Comparison of ENCODE assay signal across 27 mouse cellular contexts in genomic region chr3:96880385-96880784, GRCm38 (mm10). TPM values are rescaled to one million over a fixed set of nuclear protein-coding genes. Genes with fewer than 3 reads are reported as not detected.
"Had no signal": no experiment of that assay in that cellular context is flagged by ENCODE, and none has a peak within 500 bp of the region (broad histone marks: within the 10 kb centered on the region; RNA-seq: fewer than 3 reads in every experiment).

No protein-coding gene starts in this region.

- H3K4me1 ChIP-seq: kidney, embryonic 15.5 days; limb, embryonic 10.5 days; limb, embryonic 13.5 days; liver, embryonic 12.5 days; liver, embryonic 15.5 days; lung, embryonic 15.5 days; neural tube, embryonic 12.5 days; neural tube, embryonic 15.5 days had no signal

- ATAC-seq: liver, embryonic 12.5 days had no signal

- H3K9me3 ChIP-seq: kidney, embryonic 15.5 days; limb, embryonic 10.5 days; limb, embryonic 13.5 days; liver, embryonic 12.5 days; liver, embryonic 15.5 days; lung, embryonic 15.5 days; megakaryocyte, embryonic 14.5 days; neural tube, embryonic 12.5 days; neural tube, embryonic 15.5 days had no signal

- H3K27ac ChIP-seq: kidney, embryonic 15.5 days; limb, embryonic 10.5 days; limb, embryonic 13.5 days; liver, embryonic 12.5 days; liver, embryonic 15.5 days; lung, embryonic 15.5 days; neural tube, embryonic 12.5 days; neural tube, embryonic 15.5 days; stomach, postnatal 0 days had no signal

- H3K4me2 ChIP-seq: kidney, embryonic 15.5 days; limb, embryonic 13.5 days; liver, embryonic 12.5 days; liver, embryonic 15.5 days; lung, embryonic 15.5 days; midbrain, embryonic 11.5 days; neural tube, embryonic 12.5 days; neural tube, embryonic 15.5 days had no signal

- H3K9ac ChIP-seq: kidney, embryonic 15.5 days; limb, embryonic 13.5 days; liver, embryonic 12.5 days; liver, embryonic 15.5 days; lung, embryonic 15.5 days; neural tube, embryonic 12.5 days; neural tube, embryonic 15.5 days had no signal

- H3K27me3 ChIP-seq: kidney, embryonic 15.5 days; limb, embryonic 13.5 days; liver, embryonic 12.5 days; liver, embryonic 15.5 days; lung, embryonic 15.5 days; megakaryocyte, embryonic 14.5 days; neural tube, embryonic 12.5 days; neural tube, embryonic 15.5 days had no signal

- H3K4me3 ChIP-seq: kidney, embryonic 15.5 days; limb, embryonic 10.5 days; limb, embryonic 13.5 days; liver, embryonic 12.5 days; liver, embryonic 15.5 days; lung, embryonic 15.5 days; megakaryocyte, embryonic 14.5 days; neural tube, embryonic 12.5 days; neural tube, embryonic 15.5 days had no signal

- DNase-seq: kidney, adult 8-10 months; kidney, postnatal 10 days; liver; lung, adult 18-20 months; lung, postnatal 10 days; lung, postnatal 36 days; midbrain, embryonic 14.5 days; retina, postnatal 1 day; right cerebral cortex, postnatal 4 days; thymus, adult 2 months; thymus, postnatal 14 days; thymus, postnatal 4 days had no signal

RNA-seq across cellular contexts. Expression of gene Gja8, which starts 45.4 kb away (rescaled TPM):
- total RNA-seq: layer of hippocampus, postnatal 25 days; left cerebral cortex, adult 18-20 months; left cerebral cortex, postnatal 25 days had no signal
- polyA plus RNA-seq: liver, embryonic 12.5 days; liver, embryonic 15.5 days; midbrain, embryonic 11.5 days; midbrain, embryonic 14.5 days; stomach, embryonic 14.5 days; stomach, postnatal 0 days had no signal

RNA-seq across cellular contexts. Expression of gene Cd160, which starts 51.2 kb away (rescaled TPM):
- total RNA-seq: layer of hippocampus, postnatal 25 days; left cerebral cortex, adult 18-20 months; left cerebral cortex, postnatal 25 days had no signal

RNA-seq across cellular contexts. Expression of gene Pdzk1, which starts 51.3 kb away (rescaled TPM):
- polyA plus RNA-seq: limb, embryonic 10.5 days; limb, embryonic 13.5 days; neural tube, embryonic 12.5 days; stomach, embryonic 14.5 days had no signal
